Mouse (Mus musculus): ENCODE data around the gene Il21r. TPM values are rescaled to one million over a fixed set of nuclear protein-coding genes. Genes with fewer than 3 reads are reported as not detected.

The Il21r gene
- total RNA-seq (2014; fragmentation: Nextera tagmentation): not detected in 2 replicates
- total RNA-seq (2017): 0.16 and 0.23 TPM in 2 replicates
- 0.11 and 0.14 TPM in 2 replicates for polyA plus RNA-seq (2012)

GRCm38 (mm10) chr7:125603185-125603631, at the start of gene Il21r:
TSS of gene Il21r (plus strand) at chr7:125603429.
- H3K9me3 ChIP-seq (replicated peaks): no peaks in the 10 kb centered on the region
- H3K27me3 ChIP-seq (ENCODE audit: insufficient read depth, low read length): peaks cover 91% of the 10 kb centered on the region
- H3K36me3 ChIP-seq (replicated peaks): no peaks in the 10 kb centered on the region
- DNase-seq (ENCODE audit: low spot score) (no peak), ATAC-seq (ENCODE audit: extremely low read depth, insufficient number of reproducible peaks, low FRiP score, poor library complexity, severe bottlenecking) (no peak)
- peaks cover 34% of the 10 kb centered on the region for H3K4me1 ChIP-seq (ENCODE audit: insufficient read depth, low read depth, low read length)
- TF ChIP-seq GATA1 (IDR thresholded peaks at IDR 0.05; ENCODE audit: borderline replicate concordance, low read length) (no peak), CTCF (IDR thresholded peaks at IDR 0.05; ENCODE audit: low read depth, low read length) (no peak), POLR2AphosphoS5 (IDR thresholded peaks at IDR 0.05; ENCODE audit: insufficient replicate concordance, low read depth, low read length) (no peak), TAL1 (conservative IDR thresholded peaks at IDR 0.05; ENCODE audit: low read depth, low read length) (no peak), GATA2 (IDR thresholded peaks at IDR 0.05; ENCODE audit: borderline replicate concordance, low read depth, low read length) (no peak)
- H3K4me3 ChIP-seq (ENCODE audit: low read depth, low read length): peak within 1 kb of the TSS; percentile 18; the same call in 1 of the 2 replicates

- TF ChIP-seq GATA2 (IDR thresholded peaks at IDR 0.05; ENCODE audit: borderline replicate concordance, low read depth, low read length): no peak
- TF ChIP-seq TAL1 (conservative IDR thresholded peaks at IDR 0.05; ENCODE audit: low read depth, low read length): no peak
- TF ChIP-seq CTCF (IDR thresholded peaks at IDR 0.05; ENCODE audit: low read depth, low read length): no peak
- no peak for TF ChIP-seq POLR2AphosphoS5 (IDR thresholded peaks at IDR 0.05; ENCODE audit: insufficient replicate concordance, low read depth, low read length)
- no peak for TF ChIP-seq GATA1 (IDR thresholded peaks at IDR 0.05; ENCODE audit: borderline replicate concordance, low read length)
Observed at GRCm38 (mm10) chr7:125553653-125554428, 49.4 kb upstream of the Il21r start.

GRCm38 (mm10) chr7:125554456-125555114, 48.6 kb upstream of the Il21r start:
- Histone ChIP-seq H3K4me1 (ENCODE audit: insufficient read depth, low read depth, low read length) (peaks cover 97% of the 10 kb centered on the region), H3K27me3 (ENCODE audit: insufficient read depth, low read length) (no peaks in the 10 kb centered on the region), H3K4me3 (ENCODE audit: low read depth, low read length) (peak overlapping the region; percentile 85), H3K9me3 (replicated peaks) (no peaks in the 10 kb centered on the region), H3K36me3 (replicated peaks) (peaks cover 46% of the 10 kb centered on the region)
- DNase-seq (ENCODE audit: low spot score): peak; percentile 60
- ATAC-seq (ENCODE audit: extremely low read depth, insufficient number of reproducible peaks, low FRiP score, poor library complexity, severe bottlenecking): peak; percentile 18; the same call in 1 of the 2 replicates
- TF ChIP-seq POLR2AphosphoS5 (IDR thresholded peaks at IDR 0.05; ENCODE audit: insufficient replicate concordance, low read depth, low read length) (no peak), GATA2 (IDR thresholded peaks at IDR 0.05; ENCODE audit: borderline replicate concordance, low read depth, low read length) (no peak), CTCF (IDR thresholded peaks at IDR 0.05; ENCODE audit: low read depth, low read length) (no peak), GATA1 (IDR thresholded peaks at IDR 0.05; ENCODE audit: borderline replicate concordance, low read length) (no peak), TAL1 (conservative IDR thresholded peaks at IDR 0.05; ENCODE audit: low read depth, low read length) (no peak)

More at GRCm38 (mm10) chr7:125553653-125554428, 49.4 kb upstream of the Il21r start:
- ATAC-seq (ENCODE audit: extremely low read depth, insufficient number of reproducible peaks, low FRiP score, poor library complexity, severe bottlenecking): no peak
- H3K4me1 ChIP-seq (ENCODE audit: insufficient read depth, low read depth, low read length): peaks cover 95% of the 10 kb centered on the region
- no peak for DNase-seq (ENCODE audit: low spot score)
- H3K27me3 ChIP-seq (ENCODE audit: insufficient read depth, low read length): no peaks in the 10 kb centered on the region
- H3K4me3 ChIP-seq (ENCODE audit: low read depth, low read length): peak overlapping the region; percentile 85
- H3K9me3 ChIP-seq (replicated peaks): no peaks in the 10 kb centered on the region
- H3K36me3 ChIP-seq (replicated peaks): peaks cover 39% of the 10 kb centered on the region

GRCm38 (mm10) chr7:125555351-125555872, 47.8 kb upstream of the Il21r start:
- H3K9me3 ChIP-seq (replicated peaks): no peaks in the 10 kb centered on the region
- H3K4me1 ChIP-seq (ENCODE audit: insufficient read depth, low read depth, low read length): peaks cover 97% of the 10 kb centered on the region
- peak overlapping the region; percentile 85; the same call in 1 of the 2 replicates for H3K4me3 ChIP-seq (ENCODE audit: low read depth, low read length)
- peaks cover 54% of the 10 kb centered on the region for H3K36me3 ChIP-seq (replicated peaks)
- ATAC-seq (ENCODE audit: extremely low read depth, insufficient number of reproducible peaks, low FRiP score, poor library complexity, severe bottlenecking): peak; percentile 26; the same call in 1 of the 2 replicates
- H3K27me3 ChIP-seq (ENCODE audit: insufficient read depth, low read length): no peaks in the 10 kb centered on the region
- peak; percentile 72 for DNase-seq (ENCODE audit: low spot score)
- TF ChIP-seq POLR2AphosphoS5 (IDR thresholded peaks at IDR 0.05; ENCODE audit: insufficient replicate concordance, low read depth, low read length): no peak
- TF ChIP-seq CTCF (IDR thresholded peaks at IDR 0.05; ENCODE audit: low read depth, low read length): no peak
- no peak for TF ChIP-seq TAL1 (conservative IDR thresholded peaks at IDR 0.05; ENCODE audit: low read depth, low read length)
- TF ChIP-seq GATA1 (IDR thresholded peaks at IDR 0.05; ENCODE audit: borderline replicate concordance, low read length): no peak
- TF ChIP-seq GATA2 (IDR thresholded peaks at IDR 0.05; ENCODE audit: borderline replicate concordance, low read depth, low read length): no peak

GRCm38 (mm10) chr7:125556096-125556495, 47.1 kb upstream of the Il21r start:
- DNase-seq (ENCODE audit: low spot score) (no peak), ATAC-seq (ENCODE audit: extremely low read depth, insufficient number of reproducible peaks, low FRiP score, poor library complexity, severe bottlenecking) (no peak)
- H3K4me1 ChIP-seq (ENCODE audit: insufficient read depth, low read depth, low read length): peaks cover 98% of the 10 kb centered on the region
- peaks cover 61% of the 10 kb centered on the region for H3K36me3 ChIP-seq (replicated peaks)
- TF ChIP-seq GATA2 (IDR thresholded peaks at IDR 0.05; ENCODE audit: borderline replicate concordance, low read depth, low read length) (no peak), TAL1 (conservative IDR thresholded peaks at IDR 0.05; ENCODE audit: low read depth, low read length) (0 out of 2 replicates have a peak, but pooled peaks have one; percentile 15)
- H3K4me3 ChIP-seq (ENCODE audit: low read depth, low read length): peak overlapping the region; percentile 85; the same call in 1 of the 2 replicates
- no peaks in the 10 kb centered on the region for H3K27me3 ChIP-seq (ENCODE audit: insufficient read depth, low read length)
- H3K9me3 ChIP-seq (replicated peaks): no peaks in the 10 kb centered on the region

GRCm38 (mm10) chr7:125556865-125557264, 46.4 kb upstream of the Il21r start:
- Histone ChIP-seq H3K27me3 (ENCODE audit: insufficient read depth, low read length) (no peaks in the 10 kb centered on the region), H3K4me1 (ENCODE audit: insufficient read depth, low read depth, low read length) (peaks cover 98% of the 10 kb centered on the region), H3K4me3 (ENCODE audit: low read depth, low read length) (peak overlapping the region; percentile 85; the same call in 1 of the 2 replicates), H3K36me3 (replicated peaks) (peaks cover 69% of the 10 kb centered on the region), H3K9me3 (replicated peaks) (no peaks in the 10 kb centered on the region)
- no peak for DNase-seq (ENCODE audit: low spot score)
- no peak for ATAC-seq (ENCODE audit: extremely low read depth, insufficient number of reproducible peaks, low FRiP score, poor library complexity, severe bottlenecking)
- TF ChIP-seq GATA2 (IDR thresholded peaks at IDR 0.05; ENCODE audit: borderline replicate concordance, low read depth, low read length): no peak
- no peak for TF ChIP-seq GATA1 (IDR thresholded peaks at IDR 0.05; ENCODE audit: borderline replicate concordance, low read length)
- no peak for TF ChIP-seq TAL1 (conservative IDR thresholded peaks at IDR 0.05; ENCODE audit: low read depth, low read length)
- TF ChIP-seq POLR2AphosphoS5 (IDR thresholded peaks at IDR 0.05; ENCODE audit: insufficient replicate concordance, low read depth, low read length): no peak
- no peak for TF ChIP-seq CTCF (IDR thresholded peaks at IDR 0.05; ENCODE audit: low read depth, low read length)

Measured in G1E (cell line).